Mouse (Mus musculus) embryo, embryonic 9.5 days (tissue): ENCODE measurements around the gene Erc2.
A peak's percentile ranks its signal among the peaks of the same experiment; 100 is the strongest.

ENCODE experiments used
- DNase-seq: peaks from one replicate; pipeline ENCODE4 v3.0.0-alpha.2; 2017; ENCODE audit errors: extremely low spot score

The Erc2 gene

DNA sequence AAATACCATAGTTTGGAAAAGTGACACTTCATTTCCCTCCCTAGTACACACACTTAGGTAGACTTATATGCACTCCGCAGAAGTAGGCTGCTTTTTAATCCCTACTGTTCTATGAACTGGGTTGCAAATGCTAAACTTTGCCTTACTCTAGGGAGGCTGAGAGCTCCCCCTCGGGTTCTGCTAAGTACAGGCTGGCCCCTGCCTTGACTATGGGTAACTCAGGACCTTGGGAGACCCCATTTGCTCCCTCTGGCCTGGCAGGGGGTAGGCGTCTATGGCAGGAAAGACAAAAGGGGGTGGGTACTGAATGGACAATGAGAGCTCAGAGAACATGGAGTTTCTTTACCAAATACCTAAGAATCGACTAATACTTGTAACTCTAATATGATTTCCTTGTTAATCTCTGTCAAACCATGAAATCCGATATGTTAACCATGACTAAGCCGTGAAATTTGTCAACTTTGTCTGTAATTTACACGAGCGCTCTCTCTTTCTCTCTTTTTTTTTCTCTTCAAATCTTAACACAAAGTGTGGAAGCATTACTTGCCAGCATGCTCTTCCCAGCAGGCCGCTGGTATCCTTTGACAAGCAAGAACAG lies 754.1 kb downstream of the Erc2 start:
- no peak for DNase-seq

- no peak for DNase-seq
Measured at GRCm38 (mm10) chr14:28377519-28377918, 755.3 kb downstream of the Erc2 start.

DNA sequence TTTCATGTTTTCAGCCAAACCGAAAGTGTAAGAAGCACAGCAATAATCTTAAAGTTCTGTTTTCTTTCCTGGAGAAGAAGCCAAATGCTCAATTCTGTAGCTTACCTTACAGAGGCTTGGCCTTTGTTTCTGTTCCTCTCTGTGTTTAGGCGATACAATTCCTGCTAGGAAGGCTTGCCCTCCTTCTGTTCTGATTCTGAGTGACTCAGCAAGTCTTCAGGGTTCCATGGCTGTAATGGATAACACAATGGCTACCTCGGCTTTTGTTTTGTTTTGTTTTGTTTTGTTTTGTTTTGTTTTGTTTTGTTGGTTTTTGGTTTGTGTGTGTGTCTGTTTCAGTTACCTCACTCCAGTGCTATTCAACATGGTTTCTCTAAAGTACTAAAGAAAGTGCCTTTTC lies 757.9 kb downstream of the Erc2 start:
- no peak for DNase-seq

- DNase-seq: no peak
Measured at GRCm38 (mm10) chr14:28381801-28382550, 759.7 kb downstream of the Erc2 start.

DNA sequence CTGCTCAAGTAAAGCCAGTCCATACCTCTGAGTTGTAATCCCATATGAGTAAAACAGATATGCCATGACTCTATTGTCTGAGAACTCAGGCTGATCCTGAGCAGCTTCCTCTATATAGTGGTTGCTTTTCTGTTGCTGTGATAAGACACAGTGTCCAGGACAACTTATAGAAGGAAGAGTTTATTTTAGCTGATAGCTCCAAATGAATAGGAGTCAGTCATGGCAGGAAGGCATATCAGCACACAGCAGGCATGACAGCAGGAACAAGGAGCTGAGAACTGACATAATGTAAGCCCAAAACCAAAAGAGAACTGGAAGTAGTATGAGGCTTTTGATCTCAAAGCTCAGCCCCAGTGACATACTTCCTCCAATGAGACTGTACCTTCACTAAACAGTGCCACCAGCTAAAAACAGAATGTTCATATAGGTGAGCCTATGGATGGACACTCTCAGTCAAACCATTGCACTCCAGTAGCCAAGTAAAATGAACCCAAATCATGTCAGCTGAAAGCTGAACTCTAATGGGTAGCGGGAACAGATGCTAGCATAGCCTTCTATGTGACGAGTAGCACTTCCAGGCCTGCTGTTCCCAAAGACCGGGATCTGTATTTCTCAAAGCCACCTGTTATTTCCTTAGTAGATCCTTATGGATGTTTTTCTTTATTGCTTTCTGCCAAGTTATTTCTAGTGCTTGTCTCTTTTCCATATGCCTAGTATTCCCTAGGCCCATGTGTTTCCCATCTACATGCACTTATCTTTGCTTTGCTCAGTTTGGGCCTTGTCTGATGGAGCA lies 764.8 kb downstream of the Erc2 start:
- DNase-seq: no peak

DNA sequence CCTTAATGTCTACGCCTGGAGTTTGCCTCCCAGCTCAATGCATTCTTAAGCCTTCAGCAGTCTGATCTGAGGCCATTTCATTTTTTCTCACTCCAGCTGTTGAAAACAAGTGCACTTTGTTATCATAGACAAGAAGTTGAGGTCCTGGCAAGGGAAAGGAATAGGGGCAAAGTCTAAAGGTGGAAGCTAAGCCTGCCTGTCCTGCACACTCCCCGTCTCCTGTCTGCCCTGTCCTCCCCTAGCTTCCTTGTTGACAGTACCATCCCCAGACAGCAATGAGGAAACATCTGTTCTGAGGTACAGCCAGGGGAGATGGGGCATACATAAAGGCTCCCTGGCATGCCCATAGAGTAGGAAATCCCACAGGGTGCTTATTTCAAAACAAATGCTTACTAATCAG lies 776.7 kb downstream of the Erc2 start:
- no peak for DNase-seq

DNA sequence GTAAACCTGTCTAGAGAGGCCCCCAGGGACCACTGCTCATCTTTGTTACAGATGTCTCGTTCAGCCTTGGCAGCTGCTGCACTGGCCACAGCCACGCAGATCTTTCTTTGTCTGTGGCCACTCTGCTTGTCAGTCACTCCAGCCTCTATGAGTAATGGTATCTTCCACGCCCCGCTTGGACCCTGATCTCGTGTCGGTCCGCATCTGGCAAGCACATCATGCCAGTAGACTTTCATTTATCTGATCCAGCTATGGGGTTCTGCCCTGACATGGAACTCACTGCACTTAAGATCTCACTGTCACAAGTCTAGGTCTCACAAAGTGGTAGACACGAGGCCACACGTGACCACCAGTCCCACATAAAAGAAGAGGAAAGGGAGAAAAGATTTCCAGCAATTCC lies 777.7 kb downstream of the Erc2 start:
- no peak for DNase-seq

DNA sequence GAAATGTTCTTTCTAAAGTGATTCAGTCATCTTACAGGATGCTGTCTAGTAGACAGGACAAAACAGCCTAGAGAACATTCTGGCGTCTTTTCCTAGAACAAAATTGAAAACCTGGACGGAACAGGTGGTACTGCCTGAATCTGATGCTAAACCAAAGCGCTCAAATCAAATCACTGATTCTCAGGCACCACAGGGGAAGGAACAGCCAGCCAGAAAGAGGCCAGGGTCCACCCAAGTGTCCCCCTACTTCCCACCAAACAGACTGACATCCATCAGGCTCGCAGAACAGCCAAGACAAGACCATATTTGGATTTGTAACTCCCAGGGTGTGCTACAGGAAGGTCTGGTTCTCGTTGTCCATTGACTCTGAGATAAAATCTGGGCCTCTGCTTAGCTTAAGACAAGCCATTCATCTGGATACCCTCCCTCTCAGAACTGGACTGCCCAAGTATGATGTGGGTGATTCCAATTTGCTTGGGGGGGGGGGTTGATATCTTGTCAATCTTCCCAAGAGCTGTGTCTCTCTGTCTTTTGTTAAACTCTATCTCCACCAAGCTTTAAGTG lies 783.1 kb downstream of the Erc2 start:
- no peak for DNase-seq

GRCm38 (mm10) chr14:28409390-28409789 lies 787.2 kb downstream of the Erc2 start:
- DNase-seq: no peak

DNA sequence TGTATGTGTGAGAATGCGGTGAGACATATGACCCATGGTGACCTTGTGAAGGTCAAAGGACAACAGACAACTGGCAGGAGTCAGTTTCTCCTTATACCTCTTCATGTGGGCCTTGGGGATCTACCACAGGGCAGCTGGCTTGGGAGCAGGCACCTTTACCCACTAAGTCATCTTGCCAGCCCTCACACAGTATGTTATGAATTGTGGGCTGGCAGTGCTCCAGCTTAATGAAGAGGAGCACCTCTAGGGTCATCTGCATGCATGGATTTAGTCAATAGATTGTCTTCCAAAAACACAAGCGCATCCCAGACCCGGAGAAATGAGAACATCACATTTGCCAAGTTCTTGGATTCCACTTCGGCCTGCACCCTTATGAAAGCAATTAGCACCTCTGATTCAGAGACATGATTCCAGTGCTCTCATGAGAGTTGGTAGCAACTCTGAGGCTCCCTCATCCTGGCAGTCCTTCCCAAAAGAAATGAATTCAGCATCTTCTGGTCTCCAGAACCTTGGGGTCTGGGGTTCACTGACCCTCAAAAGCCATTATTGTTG lies 787.6 kb downstream of the Erc2 start:
- no peak for DNase-seq

DNA sequence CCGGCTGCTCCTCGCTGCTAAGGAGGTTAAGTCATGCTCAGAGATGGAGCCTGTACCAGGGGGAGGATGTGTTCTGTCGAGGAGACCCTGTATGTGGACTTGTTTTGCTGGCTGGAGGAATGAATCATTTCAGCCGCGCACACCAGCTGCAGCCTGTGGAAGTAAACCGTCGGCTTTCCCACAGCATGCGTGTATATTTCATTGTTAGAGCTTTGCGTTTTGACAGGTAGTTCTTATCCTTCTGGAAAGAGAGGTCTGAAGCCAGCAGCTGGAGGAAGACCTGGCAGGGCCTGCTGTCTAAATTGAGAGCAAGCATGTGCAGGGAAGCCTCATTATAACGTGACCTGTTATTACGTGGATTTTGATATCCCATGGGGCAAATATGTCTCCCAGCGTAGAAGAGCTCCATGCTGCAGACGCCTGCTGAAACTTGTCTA lies 788.6 kb downstream of the Erc2 start:
- no peak for DNase-seq

DNA sequence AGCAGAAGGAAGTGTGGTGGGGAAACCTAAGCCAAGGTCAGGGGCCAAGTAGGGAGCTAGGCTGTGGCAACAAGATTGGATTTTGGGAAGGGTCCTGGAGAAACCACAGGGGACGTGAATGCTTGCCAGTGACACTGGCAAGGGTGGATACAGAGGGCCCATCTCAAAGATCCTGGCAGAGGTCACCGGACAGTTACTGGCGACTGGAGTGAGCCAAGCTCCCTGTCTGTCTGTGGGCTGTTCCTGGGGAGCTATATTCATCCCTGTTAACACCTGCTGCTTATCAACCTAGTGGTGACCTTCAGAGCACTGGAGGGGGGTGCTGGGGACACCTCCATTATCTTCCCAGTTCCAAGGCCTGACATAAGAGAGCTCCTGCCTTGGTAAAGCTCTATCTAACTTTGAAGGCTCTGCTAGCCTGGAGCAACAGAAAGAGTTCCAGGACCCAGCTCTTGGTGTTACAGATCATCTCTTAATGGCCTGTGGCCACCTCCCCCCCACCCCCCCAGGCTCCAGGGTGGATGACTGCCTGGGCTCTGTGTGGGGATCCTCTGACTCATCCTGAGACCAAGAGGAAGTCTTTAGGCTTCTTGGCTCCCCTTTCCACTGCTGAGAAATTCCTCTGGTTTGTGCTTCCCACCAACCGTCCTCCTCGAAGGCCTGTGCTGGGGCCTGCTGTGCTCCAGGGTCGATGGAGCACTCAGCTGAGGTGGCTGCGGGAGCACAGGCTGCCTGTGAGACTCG lies 790.2 kb downstream of the Erc2 start:
- DNase-seq: no peak

DNA sequence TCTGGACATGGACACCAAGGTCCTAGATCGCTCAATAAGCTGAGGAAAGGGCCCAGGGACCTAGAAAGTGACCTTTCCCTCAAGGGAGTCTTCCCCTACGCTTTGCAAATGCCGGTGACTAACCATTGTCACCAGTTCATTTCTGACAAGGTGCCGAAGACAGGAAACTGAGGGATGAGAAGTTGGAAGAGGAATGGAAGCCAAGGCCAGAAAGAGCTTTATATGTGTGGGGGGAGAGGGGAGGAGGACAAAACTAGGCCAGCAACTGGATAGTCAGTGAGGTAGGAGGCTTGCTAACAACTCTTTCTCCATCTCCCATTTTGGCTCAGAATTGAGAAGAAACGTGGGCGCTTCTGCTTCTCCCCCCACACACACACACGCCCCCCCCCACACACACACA lies 791.3 kb downstream of the Erc2 start:
- DNase-seq: no peak

DNA sequence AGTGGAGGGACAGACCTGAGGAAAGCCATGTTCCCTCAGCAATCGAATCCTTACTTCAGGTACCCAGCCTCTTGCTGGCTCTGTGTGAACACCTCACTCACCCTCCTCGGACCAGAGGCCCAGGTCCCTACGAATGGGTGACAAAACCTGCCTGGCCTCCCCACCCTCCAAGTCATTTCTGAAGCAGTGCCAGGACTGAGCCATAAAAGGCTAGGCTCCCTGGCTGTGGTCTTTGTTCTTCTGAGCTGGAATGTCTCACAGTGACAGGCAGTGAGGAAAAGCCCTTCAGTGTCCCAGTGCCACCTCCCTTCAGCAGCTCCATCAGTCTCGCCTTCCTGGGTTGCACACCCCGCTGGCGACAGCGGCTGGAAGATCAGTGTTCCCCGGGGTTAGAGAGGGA lies 794.8 kb downstream of the Erc2 start:
- peak; percentile 20 for DNase-seq

GRCm38 (mm10) chr14:28418497-28418896 lies 796.3 kb downstream of the Erc2 start:
- no peak for DNase-seq

DNA sequence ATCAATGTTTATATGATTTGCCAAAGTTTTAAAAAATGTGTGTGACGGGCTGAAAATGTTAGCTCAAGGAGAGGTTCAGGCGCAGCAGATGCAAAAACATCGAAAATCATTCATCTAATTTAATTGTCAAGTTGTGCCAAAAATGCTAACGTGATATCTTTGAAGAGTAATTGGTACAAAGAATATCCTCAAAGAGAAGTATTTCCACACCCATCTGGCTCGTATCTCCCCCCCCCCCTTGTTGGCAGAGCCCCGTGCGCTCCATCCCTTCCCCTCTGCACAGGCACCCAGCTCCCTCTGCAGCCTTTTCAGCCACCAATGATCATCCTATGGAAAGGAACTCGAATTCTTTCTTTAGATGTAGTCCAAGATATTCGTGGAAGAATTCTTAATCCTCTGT lies 797.0 kb downstream of the Erc2 start:
- DNase-seq: no peak

DNA sequence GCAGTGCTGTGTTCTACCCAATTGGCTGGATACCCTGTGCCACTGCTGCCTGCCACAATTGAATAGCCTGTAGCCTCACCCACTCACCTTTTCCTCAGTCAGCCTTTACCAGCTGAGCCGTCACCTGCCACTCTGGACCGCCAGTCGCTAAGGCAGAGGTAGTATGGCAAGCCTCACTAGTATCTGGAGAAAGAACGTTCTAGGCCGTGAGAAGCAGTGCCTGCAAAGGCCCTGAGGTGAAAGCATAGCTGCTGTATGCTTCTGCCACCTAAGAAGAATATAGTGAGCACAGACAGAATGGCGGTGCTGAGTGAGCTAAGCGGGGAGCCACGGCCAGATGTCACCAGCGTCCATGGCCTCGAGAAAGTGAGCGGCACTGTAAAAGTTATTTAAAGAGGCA lies 798.4 kb downstream of the Erc2 start:
- DNase-seq: no peak

- DNase-seq: no peak
Measured at GRCm38 (mm10) chr14:28426610-28427009, 804.4 kb downstream of the Erc2 start.

GRCm38 (mm10) chr14:28431703-28432309 lies 809.6 kb downstream of the Erc2 start:
- no peak for DNase-seq

- no peak for DNase-seq
Measured at GRCm38 (mm10) chr14:28434996-28435395, 812.8 kb downstream of the Erc2 start.

DNA sequence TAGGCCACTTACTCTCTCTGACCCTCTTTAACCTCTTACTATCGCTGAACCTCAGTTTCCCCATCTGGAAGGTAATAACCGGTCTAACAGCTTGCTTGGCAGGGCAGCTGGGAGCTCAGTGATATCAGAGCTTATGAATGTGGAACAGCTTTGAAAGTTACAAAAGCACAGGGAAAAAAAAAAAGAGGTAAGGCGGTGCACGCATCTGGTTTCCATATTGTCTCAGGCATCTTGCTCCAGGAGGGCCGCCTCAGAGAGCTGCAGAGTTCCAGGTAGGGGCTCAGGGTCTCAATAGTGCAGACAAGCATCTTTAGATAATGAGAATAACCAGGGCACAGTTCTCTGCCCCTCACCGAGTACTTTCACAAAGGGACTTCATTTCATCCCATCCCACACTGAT lies 816.9 kb downstream of the Erc2 start:
- DNase-seq: no peak
